Mouse (Mus musculus) testis, adult 2 months (tissue): ENCODE data around the gene Yju2.

Experiments used
- CTCF ChIP-seq: fragments of 200-500 bp; IDR thresholded peaks from 2 replicates; pipeline ENCODE4 v1.5.1; 2012; ENCODE audit warnings: low read depth, mild to moderate bottlenecking, inconsistent platforms, low read length, moderate library complexity; ENCODE audit not compliant: control insufficient read depth, insufficient read depth, insufficient replicate concordance
- POLR2A ChIP-seq: fragments of 200-500 bp; IDR thresholded peaks from 2 replicates; pipeline ENCODE4 v1.6.1; 2012; ENCODE audit warnings: low read depth, mild to moderate bottlenecking, inconsistent platforms, low read length, moderate library complexity; ENCODE audit not compliant: control insufficient read depth

GRCm38 (mm10) chr17:55961631-55962030 is 2.7 kb downstream of the Yju2 start:
- no peak for TF ChIP-seq CTCF
- no peak for TF ChIP-seq POLR2A
